Mouse (Mus musculus): ENCODE measurements around the gene Tjp3. TPM values are rescaled to one million over a fixed set of nuclear protein-coding genes. Genes with fewer than 3 reads are reported as not detected.

The Tjp3 gene
- polyA plus RNA-seq, 1 experiment = 4.9 TPM

DNA sequence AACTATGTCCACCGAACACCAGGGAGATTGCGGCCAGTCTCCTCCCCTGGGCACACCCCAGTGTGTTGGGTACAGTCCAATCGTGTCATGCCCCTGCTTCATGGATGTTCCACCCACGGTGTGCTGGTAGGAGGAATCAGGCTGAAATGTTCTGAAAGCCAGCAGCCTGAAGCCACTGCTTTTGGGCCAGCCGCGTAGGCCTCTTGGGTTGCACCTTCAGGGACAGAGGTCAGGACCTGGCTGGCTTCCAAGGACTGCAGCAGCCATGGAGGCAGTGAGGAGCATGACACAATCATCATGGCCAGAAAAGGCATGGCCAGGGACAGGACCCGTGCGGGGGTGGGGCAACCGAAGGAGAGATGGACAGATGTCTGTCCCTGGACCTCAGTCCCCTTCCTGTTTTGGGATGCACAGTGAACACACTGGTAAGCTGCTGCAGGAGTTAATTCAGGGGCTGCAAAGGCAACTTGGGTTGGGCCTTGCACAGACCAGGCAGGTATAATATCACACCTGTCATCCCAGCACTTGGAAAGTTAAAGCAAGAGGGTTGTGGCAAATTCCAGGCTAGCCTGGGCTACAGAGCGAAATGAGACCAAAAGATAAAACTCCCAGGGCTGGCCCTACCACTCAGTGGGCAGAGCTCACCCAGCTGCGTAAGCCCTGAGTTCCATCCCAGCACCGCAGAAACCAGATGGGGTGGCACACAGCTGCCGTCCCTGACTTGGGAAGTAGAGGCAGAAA lies 27.4 kb upstream of the Tjp3 start:
- TF ChIP-seq POLR2A (IDR thresholded peaks at IDR 0.05; ENCODE audit: borderline replicate concordance, extremely low read depth, insufficient read depth, insufficient read length, poor library complexity, severe bottlenecking) (no peak), CTCF (IDR thresholded peaks at IDR 0.05; ENCODE audit: borderline replicate concordance, extremely low read depth, insufficient read depth, insufficient read length) (no peak)
- no peak for DNase-seq (ENCODE audit: low read depth)

DNA sequence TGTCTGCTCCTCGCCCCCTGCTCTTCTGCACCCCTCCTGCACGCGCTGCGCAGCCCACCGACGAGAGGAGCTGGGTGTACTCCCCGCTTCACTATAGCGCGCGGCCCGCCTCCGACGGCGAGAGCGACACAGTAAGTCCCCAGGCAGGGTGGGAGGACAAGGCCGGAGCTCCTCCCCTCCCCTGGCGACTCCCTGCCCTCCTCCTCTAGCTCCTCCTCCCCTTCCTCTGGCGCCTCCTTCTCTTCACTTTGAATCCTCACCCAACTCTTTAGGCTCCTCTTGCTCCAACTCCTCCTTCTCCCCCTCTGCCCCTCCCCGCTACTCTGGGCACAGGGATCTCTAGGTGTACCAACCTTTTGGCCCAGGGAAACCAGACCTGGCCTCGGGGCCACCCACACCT lies 25.9 kb upstream of the Tjp3 start:
- TF ChIP-seq POLR2A (IDR thresholded peaks at IDR 0.05; ENCODE audit: borderline replicate concordance, extremely low read depth, insufficient read depth, insufficient read length, poor library complexity, severe bottlenecking) = no peak
- TF ChIP-seq CTCF (IDR thresholded peaks at IDR 0.05; ENCODE audit: borderline replicate concordance, extremely low read depth, insufficient read depth, insufficient read length) = no peak
- peak; percentile 35 for DNase-seq (ENCODE audit: low read depth)

DNA sequence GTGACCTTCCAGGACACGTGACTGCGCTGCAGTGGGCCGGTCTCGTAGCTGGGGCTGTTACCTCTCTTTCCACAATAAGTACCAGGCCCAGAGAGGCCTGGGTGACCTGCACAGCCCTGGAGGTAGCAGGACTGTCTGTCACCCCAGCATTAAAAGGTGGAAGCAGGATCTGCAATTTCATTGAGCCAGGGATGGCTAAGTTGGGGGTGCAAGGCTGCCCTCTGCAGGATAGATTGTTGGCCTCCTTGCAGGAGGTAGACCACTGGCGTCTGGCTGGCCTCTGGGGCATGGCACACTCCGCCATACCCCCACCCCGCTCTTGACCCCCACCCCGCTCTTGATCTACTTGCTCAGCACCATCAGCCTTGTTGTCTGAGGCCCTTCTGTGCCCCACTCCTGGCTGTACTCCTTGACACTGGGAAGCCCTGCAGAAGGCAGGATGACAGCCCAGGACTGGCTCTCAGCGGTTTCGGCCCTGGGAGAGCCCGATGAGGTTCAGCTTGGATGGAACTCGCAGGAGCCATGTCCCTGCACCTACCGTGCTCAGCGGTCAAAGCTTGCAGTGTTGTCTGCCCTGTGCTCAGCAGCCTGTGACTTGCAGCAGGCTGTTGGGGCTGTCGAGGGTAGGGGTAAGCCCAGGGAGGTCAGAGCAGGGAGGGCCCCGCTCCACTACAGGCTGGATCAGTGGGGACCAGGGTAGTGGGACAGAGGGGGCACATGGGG lies 25.1 kb upstream of the Tjp3 start:
- TF ChIP-seq POLR2A (IDR thresholded peaks at IDR 0.05; ENCODE audit: borderline replicate concordance, extremely low read depth, insufficient read depth, insufficient read length, poor library complexity, severe bottlenecking) (no peak), CTCF (IDR thresholded peaks at IDR 0.05; ENCODE audit: borderline replicate concordance, extremely low read depth, insufficient read depth, insufficient read length) (peak; percentile 55; the same call in 1 of the 2 replicates)
- DNase-seq (ENCODE audit: low read depth) = peak; percentile 40

GRCm38 (mm10) chr10:81315587-81315986 lies 24.2 kb upstream of the Tjp3 start:
- no peak for TF ChIP-seq POLR2A (IDR thresholded peaks at IDR 0.05; ENCODE audit: borderline replicate concordance, extremely low read depth, insufficient read depth, insufficient read length, poor library complexity, severe bottlenecking)
- TF ChIP-seq CTCF (IDR thresholded peaks at IDR 0.05; ENCODE audit: borderline replicate concordance, extremely low read depth, insufficient read depth, insufficient read length) = no peak
- no peak for DNase-seq (ENCODE audit: low read depth)

- no peak for TF ChIP-seq POLR2A (IDR thresholded peaks at IDR 0.05; ENCODE audit: borderline replicate concordance, extremely low read depth, insufficient read depth, insufficient read length, poor library complexity, severe bottlenecking)
- TF ChIP-seq CTCF (IDR thresholded peaks at IDR 0.05; ENCODE audit: borderline replicate concordance, extremely low read depth, insufficient read depth, insufficient read length) = no peak
- no peak for DNase-seq (ENCODE audit: low read depth)
These were observed 22.8 kb upstream of the Tjp3 start for GRCm38 (mm10) chr10:81314201-81314600.

DNA sequence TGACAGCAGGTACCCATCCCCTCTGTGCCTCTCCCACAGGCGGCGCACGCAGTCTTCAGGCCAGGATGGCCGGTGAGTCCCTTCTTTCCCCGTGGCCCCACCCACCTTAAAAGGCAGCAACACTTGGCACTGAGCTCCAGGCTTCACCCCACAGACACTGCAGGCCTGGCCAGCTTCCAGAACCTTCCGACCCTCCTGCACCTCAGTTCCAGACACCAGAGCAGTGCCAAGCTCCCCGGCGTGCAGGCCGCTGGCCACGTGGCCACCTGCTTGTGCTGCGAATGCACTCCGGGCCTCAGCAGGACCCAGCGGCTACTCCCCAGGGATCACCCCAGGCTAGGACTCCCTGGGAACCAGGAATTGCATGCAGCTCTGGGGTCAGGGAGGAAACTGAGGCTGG lies 22.2 kb upstream of the Tjp3 start:
- DNase-seq (ENCODE audit: low read depth) = no peak
- no peak for TF ChIP-seq POLR2A (IDR thresholded peaks at IDR 0.05; ENCODE audit: borderline replicate concordance, extremely low read depth, insufficient read depth, insufficient read length, poor library complexity, severe bottlenecking)
- TF ChIP-seq CTCF (IDR thresholded peaks at IDR 0.05; ENCODE audit: borderline replicate concordance, extremely low read depth, insufficient read depth, insufficient read length) = no peak

DNA sequence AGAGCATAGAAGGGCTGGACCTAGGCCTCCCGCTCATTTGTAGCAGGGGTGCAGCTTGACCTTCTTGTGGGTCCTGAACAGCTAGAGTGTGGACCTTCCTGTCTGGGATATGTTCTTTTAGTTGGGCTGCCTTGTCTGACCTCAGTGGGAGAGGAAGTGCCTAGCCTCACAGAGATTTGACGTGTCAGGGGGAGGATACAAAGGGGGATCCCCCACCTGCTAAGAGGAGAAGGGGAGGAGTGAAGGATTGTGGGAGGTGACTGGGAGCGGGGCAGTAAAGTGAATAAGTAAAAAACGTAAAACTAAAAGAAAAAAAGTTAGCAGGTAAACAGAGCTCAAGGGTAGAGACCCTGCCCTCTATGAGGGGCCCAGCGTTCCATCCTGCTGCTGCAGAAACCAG lies 18.2 kb upstream of the Tjp3 start:
- TF ChIP-seq CTCF (IDR thresholded peaks at IDR 0.05; ENCODE audit: borderline replicate concordance, extremely low read depth, insufficient read depth, insufficient read length) (no peak), POLR2A (IDR thresholded peaks at IDR 0.05; ENCODE audit: borderline replicate concordance, extremely low read depth, insufficient read depth, insufficient read length, poor library complexity, severe bottlenecking) (no peak)
- no peak for DNase-seq (ENCODE audit: low read depth)

DNA sequence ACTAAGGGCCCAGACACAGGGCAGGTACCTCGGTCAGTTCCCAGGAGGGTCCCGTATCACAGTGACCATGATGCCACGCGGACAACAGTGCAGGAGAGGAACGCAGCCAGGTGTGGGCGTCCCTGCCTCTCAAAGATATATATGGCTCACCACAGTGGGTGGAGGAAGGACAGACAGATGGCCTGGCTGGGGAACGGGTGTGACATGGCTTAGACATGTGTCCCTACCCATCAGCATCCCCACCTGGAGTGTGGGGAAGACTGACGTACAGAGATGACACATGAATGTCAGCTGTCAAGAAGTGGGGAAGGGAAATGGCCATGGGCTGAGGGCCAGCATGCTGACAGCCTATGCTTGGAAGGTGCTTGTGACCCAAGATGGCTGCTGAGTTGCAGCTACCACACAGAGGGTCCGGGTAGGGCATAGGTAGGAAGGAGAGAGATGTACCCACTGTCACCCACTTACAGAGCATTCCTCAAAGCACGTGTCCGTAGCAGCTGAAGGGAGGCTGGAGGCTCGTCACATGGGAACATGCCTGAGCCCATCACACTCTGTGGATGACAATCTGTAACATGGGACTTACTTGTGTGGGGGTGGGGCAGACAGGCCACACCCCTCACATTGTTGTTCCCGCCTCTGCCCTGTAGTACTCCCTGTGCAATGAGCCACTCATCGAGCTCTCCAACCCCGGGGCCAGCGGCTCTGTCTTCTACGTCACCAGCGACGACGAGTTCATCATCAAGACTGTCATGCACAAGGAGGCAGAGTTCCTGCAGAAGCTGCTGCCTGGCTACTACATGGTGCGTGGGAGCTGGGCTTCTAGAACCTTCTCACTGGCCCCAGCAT lies 15.7 kb upstream of the Tjp3 start:
- no peak for DNase-seq (ENCODE audit: low read depth)
- TF ChIP-seq CTCF (IDR thresholded peaks at IDR 0.05; ENCODE audit: borderline replicate concordance, extremely low read depth, insufficient read depth, insufficient read length) = no peak

- no peak for TF ChIP-seq CTCF (IDR thresholded peaks at IDR 0.05; ENCODE audit: borderline replicate concordance, extremely low read depth, insufficient read depth, insufficient read length)
- no peak for TF ChIP-seq POLR2A (IDR thresholded peaks at IDR 0.05; ENCODE audit: borderline replicate concordance, extremely low read depth, insufficient read depth, insufficient read length, poor library complexity, severe bottlenecking)
- DNase-seq (ENCODE audit: low read depth) = no peak
These were observed 14.8 kb upstream of the Tjp3 start for GRCm38 (mm10) chr10:81306173-81306668.

DNA sequence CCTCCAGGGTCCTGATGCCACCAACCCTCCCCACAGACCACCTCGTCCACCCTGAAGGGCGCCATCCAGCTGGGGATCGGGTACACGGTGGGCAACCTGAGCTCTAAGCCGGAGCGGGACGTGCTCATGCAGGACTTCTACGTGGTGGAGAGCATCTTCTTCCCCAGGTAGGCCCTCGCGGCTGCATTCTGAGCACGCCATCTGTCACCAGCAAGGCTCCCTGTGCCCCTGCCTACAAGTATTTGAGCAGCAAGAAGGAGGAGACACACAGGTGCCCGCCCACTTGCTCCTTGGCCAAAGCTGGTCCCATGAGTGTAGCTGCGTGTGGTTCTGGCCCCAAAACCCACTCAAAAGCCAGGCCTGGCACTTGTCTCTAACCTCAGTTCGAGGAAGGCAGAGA lies 14.3 kb upstream of the Tjp3 start:
- DNase-seq (ENCODE audit: low read depth) = no peak
- TF ChIP-seq CTCF (IDR thresholded peaks at IDR 0.05; ENCODE audit: borderline replicate concordance, extremely low read depth, insufficient read depth, insufficient read length) (no peak), POLR2A (IDR thresholded peaks at IDR 0.05; ENCODE audit: borderline replicate concordance, extremely low read depth, insufficient read depth, insufficient read length, poor library complexity, severe bottlenecking) (no peak)

DNA sequence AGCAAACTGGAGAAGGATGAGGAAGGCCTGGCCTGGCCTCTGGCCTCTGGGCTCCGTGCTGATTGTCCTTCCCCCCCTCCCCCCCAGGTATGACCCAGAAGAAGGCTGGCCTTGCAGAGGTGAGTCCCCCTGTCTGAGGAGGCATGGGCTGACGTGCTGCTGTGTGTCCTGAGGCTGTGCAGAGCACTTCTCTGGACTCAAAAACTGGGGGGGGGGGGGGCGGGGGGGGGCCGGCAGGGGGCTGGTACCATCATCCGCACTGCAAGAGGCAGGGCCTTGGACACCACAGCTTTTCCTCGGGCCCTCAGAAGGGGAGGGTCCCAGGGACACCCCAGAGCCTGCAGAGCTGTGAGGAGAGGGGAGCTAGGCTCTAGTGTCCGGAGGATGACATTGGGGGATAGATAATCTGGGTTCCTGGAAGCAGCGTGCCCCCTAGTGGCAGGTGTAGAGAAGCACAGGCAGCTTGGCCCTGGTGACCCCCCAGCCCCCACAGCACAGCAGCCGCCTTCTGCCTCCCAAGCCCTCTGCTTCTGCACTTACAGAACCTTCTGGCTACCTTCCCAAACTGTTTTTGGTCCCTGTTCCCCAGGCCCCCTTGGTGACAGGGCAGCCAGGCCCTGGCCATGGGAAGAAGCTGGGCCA lies 13.3 kb upstream of the Tjp3 start:
- DNase-seq (ENCODE audit: low read depth) = peak; percentile 40
- TF ChIP-seq POLR2A (IDR thresholded peaks at IDR 0.05; ENCODE audit: borderline replicate concordance, extremely low read depth, insufficient read depth, insufficient read length, poor library complexity, severe bottlenecking) (no peak), CTCF (IDR thresholded peaks at IDR 0.05; ENCODE audit: borderline replicate concordance, extremely low read depth, insufficient read depth, insufficient read length) (peak; percentile 74)

All from brain, embryonic 14.5 days (tissue).